In the genomic region with DNA sequence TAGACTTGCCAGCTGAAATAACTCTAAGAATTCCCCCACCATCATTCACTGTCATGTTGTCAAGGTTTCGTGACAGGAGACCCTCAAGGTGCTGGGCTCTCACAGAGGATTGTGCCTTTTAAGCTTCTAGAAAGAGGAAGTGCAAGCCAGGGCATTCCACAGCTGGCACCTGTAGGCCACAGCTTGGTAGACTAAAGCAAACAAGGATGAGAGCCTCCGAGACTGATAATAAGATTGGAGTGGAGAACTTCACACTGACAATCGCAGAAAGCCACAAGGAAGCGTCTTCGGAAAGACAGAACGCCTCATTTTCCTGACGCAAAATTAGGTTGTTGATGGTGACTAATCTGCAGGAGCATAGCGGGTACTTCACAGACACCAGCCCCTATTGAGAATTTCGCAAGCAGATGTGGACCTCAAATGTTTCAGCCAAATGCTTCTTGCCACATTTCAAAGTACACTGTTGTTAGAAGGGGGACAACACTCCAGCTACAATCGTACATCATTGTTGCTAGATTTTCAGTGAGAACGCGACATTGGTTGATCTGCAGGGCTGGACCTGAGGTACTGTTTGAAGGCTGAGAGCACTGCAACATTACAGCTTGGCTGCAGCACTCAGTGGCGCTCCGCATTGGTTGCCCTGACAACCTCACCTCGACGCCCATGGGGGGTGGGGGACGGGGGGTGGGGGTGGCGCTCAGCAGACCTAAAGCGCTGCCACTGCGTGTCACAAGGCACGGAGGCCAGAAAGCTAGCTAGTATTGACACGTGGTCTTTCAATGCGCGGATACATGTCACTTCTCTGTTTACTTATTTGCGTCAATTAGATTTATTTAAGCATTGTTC, we compare ENCODE assay signal across 9 mouse cellular contexts. TPM values are rescaled to one million over a fixed set of nuclear protein-coding genes. Genes with fewer than 3 reads are reported as not detected.
DNase-seq lines count a peak whose midpoint lies in the region; ATAC-seq lines count a peak whose summit lies in the region.
"Had no signal": no experiment of that assay in that cellular context is flagged by ENCODE, and none has a peak within 500 bp of the region (broad histone marks: within the 10 kb centered on the region; RNA-seq: fewer than 3 reads in every experiment).

No protein-coding gene starts in this region.

- peak overlapping the region; percentile 57 for H3K4me2 ChIP-seq in heart, embryonic 15.5 days
- H3K4me2 ChIP-seq in forebrain, embryonic 11.5 days (ENCODE audit: low read depth, low read length, severe bottlenecking) = peak overlapping the region; percentile 26; the same call in 1 of the 2 replicates
- peak overlapping the region; percentile 50 for H3K4me2 ChIP-seq in neural tube, embryonic 15.5 days

- H3K4me3 ChIP-seq in heart, embryonic 15.5 days = peak overlapping the region; percentile 26
- no peak overlapping the region for H3K4me3 ChIP-seq in forebrain, embryonic 11.5 days (ENCODE audit: low read depth, low read length)
- peak overlapping the region; percentile 12; the same call in 1 of the 2 replicates for H3K4me3 ChIP-seq in neural tube, embryonic 15.5 days (replicated peaks)

- 21% methylated on average over 25 of the region's 25 CpGs for WGBS in heart, embryonic 15.5 days
- WGBS in forebrain, embryonic 11.5 days = 30% methylated on average over 25 of the region's 25 CpGs
- WGBS in neural tube, embryonic 15.5 days = 26% methylated on average over 25 of the region's 25 CpGs

- no peak overlapping the region for H3K27ac ChIP-seq in heart, embryonic 15.5 days
- no peak overlapping the region for H3K27ac ChIP-seq in forebrain, embryonic 11.5 days (ENCODE audit: low read depth, low read length)
- peak overlapping the region; percentile 37; the same call in 1 of the 2 replicates for H3K27ac ChIP-seq in neural tube, embryonic 15.5 days (replicated peaks)

- ATAC-seq in heart, embryonic 15.5 days (replicated peaks; ENCODE audit: insufficient number of reproducible peaks, insufficient read depth, low FRiP score, low read depth) = no peak
- ATAC-seq in forebrain, embryonic 11.5 days (replicated peaks; ENCODE audit: low FRiP score) = peak; percentile 88
- ATAC-seq in neural tube, embryonic 15.5 days (ENCODE audit: low FRiP score) = peak; percentile 92

- no peak overlapping the region for H3K9ac ChIP-seq in heart, embryonic 15.5 days
- H3K9ac ChIP-seq in forebrain, embryonic 11.5 days (ENCODE audit: low read length) = no peak overlapping the region
- H3K9ac ChIP-seq in neural tube, embryonic 15.5 days (replicated peaks) = no peak overlapping the region

- no peaks in the 10 kb centered on the region for H3K9me3 ChIP-seq in heart, embryonic 15.5 days (replicated peaks)
- H3K9me3 ChIP-seq in forebrain, embryonic 11.5 days (ENCODE audit: control insufficient read depth, low read length) = no peaks in the 10 kb centered on the region
- no peaks in the 10 kb centered on the region for H3K9me3 ChIP-seq in neural tube, embryonic 15.5 days (replicated peaks)

- no peaks in the 10 kb centered on the region for H3K36me3 ChIP-seq in heart, embryonic 15.5 days
- no peaks in the 10 kb centered on the region for H3K36me3 ChIP-seq in forebrain, embryonic 11.5 days (ENCODE audit: control insufficient read depth, insufficient read depth, low read length)
- no peaks in the 10 kb centered on the region for H3K36me3 ChIP-seq in neural tube, embryonic 15.5 days

- DNase-seq in heart, adult 8-10 months (ENCODE audit: low spot score) = no peak
- DNase-seq in MEL-GATA-1-ER (ENCODE audit: extremely low read depth, low read depth) (peak; percentile 58), liver (peak; percentile 8)
- peak; percentile 63 for DNase-seq in forebrain, embryonic 11.5 days (ENCODE audit: low spot score)
- no peak for DNase-seq in kidney, postnatal 14 days
- DNase-seq in thymus, postnatal 0 days (ENCODE audit: low spot score) = no peak

- H3K4me1 ChIP-seq in heart, embryonic 15.5 days (replicated peaks) = no peaks in the 10 kb centered on the region
- peaks cover 4% of the 10 kb centered on the region; the same call in 1 of the 2 replicates for H3K4me1 ChIP-seq in forebrain, embryonic 11.5 days (replicated peaks; ENCODE audit: control insufficient read depth, insufficient read depth, low read length)
- H3K4me1 ChIP-seq in neural tube, embryonic 15.5 days = peaks cover 8% of the 10 kb centered on the region

- peaks cover 30% of the 10 kb centered on the region for H3K27me3 ChIP-seq in heart, embryonic 15.5 days
- peaks cover 23% of the 10 kb centered on the region for H3K27me3 ChIP-seq in forebrain, embryonic 11.5 days (ENCODE audit: control insufficient read depth, insufficient read depth, low read length)
- peaks cover 36% of the 10 kb centered on the region for H3K27me3 ChIP-seq in neural tube, embryonic 15.5 days (replicated peaks)

RNA-seq across cellular contexts. Expression of a gene that starts 32.5 kb away (rescaled TPM):
- not detected in 2 replicates for polyA plus RNA-seq in heart, embryonic 15.5 days (2015; fragmentation: Nextera tagmentation; extraction: Ambion mirVana)
- total RNA-seq in heart, adult 8-10 months (2022) = not detected
- not detected in 2 replicates for polyA plus RNA-seq in forebrain, embryonic 11.5 days (2014; fragmentation: Nextera tagmentation; extraction: Ambion mirVana)
- polyA plus RNA-seq in neural tube, embryonic 15.5 days (2015; fragmentation: Nextera tagmentation; extraction: Ambion mirVana) = not detected in 2 replicates
- polyA plus RNA-seq in thymus, postnatal 0 days (2015; fragmentation: Nextera tagmentation; extraction: Ambion mirVana) = 0.14 TPM in 1 of 2 replicates, not detected in the other
- total RNA-seq: layer of hippocampus, postnatal 36 days had no signal

Comparison
In these comparisons a context has a peak if more than half of its experiments do, and no peak if none do; other contexts are left out.
1. DNase-seq: peak in MEL-GATA-1-ER (single experiment), forebrain, embryonic 11.5 days (single experiment) and liver (single experiment); none in heart, adult 8-10 months (single experiment), kidney, postnatal 14 days (single experiment) and thymus, postnatal 0 days (single experiment).
2. Peak in every context shown above with its lines, with median percentiles within 50 percentile points of each other: H3K4me2 ChIP-seq.